Mouse (Mus musculus) spleen, adult 2 months (tissue): ENCODE measurements around the gene Cog3. TPM values are rescaled to one million over a fixed set of nuclear protein-coding genes. Genes with fewer than 3 reads are reported as not detected.

Experiments used
- DNase-seq, 2 experiments: peaks; one replicate each; pipeline versions ENCODE4 v3.0.0 to v3.0.0-alpha.2; 2012 to 2021; ENCODE audit warnings: low spot score in 2 of 2, low read depth in 1 of 2
- H3K27ac ChIP-seq: fragments of 200-500 bp; 2 replicates; pipeline ENCODE4 v1.5.1; 2012; ENCODE audit warnings: low read length, inconsistent platforms; ENCODE audit not compliant: insufficient read depth
- H3K27me3 ChIP-seq: fragments of 200-500 bp; 2 replicates; pipeline ENCODE4 v1.6.1; 2012; ENCODE audit warnings: mild to moderate bottlenecking, moderate library complexity, low read length, inconsistent platforms; ENCODE audit not compliant: control insufficient read depth, insufficient read depth
- H3K36me3 ChIP-seq: fragments of 200-500 bp; 2 replicates; pipeline ENCODE4 v1.6.1; 2012; ENCODE audit warnings: mild to moderate bottlenecking, low read length, inconsistent platforms; ENCODE audit not compliant: control insufficient read depth, insufficient read depth
- H3K4me1 ChIP-seq: fragments of 200-500 bp; 2 replicates; pipeline ENCODE4 v1.6.1; 2011; ENCODE audit warnings: inconsistent platforms; ENCODE audit not compliant: control insufficient read depth, insufficient read depth, insufficient read length
- H3K4me3 ChIP-seq: fragments of 200-500 bp; 2 replicates; pipeline ENCODE4 v1.5.1; 2011; ENCODE audit warnings: mild to moderate bottlenecking, inconsistent platforms; ENCODE audit not compliant: insufficient read depth, insufficient read length; ENCODE audit errors: extremely low read depth
- CTCF ChIP-seq: fragments of 200-500 bp; IDR thresholded peaks from 2 replicates; pipeline ENCODE4 v1.5.1; 2011; ENCODE audit warnings: mild to moderate bottlenecking, inconsistent platforms; ENCODE audit not compliant: insufficient read depth, insufficient read length, insufficient replicate concordance; ENCODE audit errors: extremely low read depth
- POLR2A ChIP-seq: fragments of 200-500 bp; IDR thresholded peaks from 2 replicates; pipeline ENCODE4 v1.6.1; 2011; ENCODE audit warnings: low read depth, low read length, inconsistent platforms
- WGBS: fragments of 180-500 bp; shearing (Covaris S2); methylation state at CpG from one replicate; pipeline ENCODE4 v1.1.7; 2018; 5-methylcytosine and 5-hydroxymethylcytosine counted together
- polyA plus RNA-seq: library from polyadenylated mRNA; depleted of rRNA; stranded (reverse); fragments of >200 nt; gene quantifications from 2 replicates; pipeline ENCODE4 v1.2.3, GENCODE M21; 2012

Gene Cog3
- polyA plus RNA-seq, 1 experiment = 6.5 TPM

DNA sequence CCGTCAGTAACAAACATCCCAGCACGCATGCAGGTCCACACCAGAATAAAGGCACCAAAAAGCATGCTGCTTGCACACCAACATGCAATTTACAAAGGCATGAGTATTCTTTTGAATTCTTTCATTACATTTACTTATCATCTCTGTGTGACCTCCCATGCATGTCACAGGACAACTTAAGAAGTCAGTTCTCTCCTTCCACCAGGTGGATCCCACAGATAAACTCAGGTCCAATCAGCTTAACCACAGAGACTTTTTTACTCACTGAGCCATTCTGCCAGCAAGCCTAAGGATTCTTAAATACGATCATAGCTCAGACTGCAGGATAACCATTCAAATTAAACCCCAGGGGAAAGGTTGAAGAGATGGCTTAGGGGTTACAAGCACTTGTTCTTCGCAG lies 5.2 kb downstream of the Cog3 start:
- no peak overlapping the region for H3K4me3 ChIP-seq
- H3K27ac ChIP-seq = no peak overlapping the region
- TF ChIP-seq CTCF (no peak), POLR2A (no peak)
- peaks cover 11% of the 10 kb centered on the region; the same call in 1 of the 2 replicates for H3K4me1 ChIP-seq
- 88% methylated on average over 4 of the region's 4 CpGs for WGBS
- H3K27me3 ChIP-seq = no peaks in the 10 kb centered on the region
- DNase-seq = no peak
- H3K36me3 ChIP-seq = peaks cover 11% of the 10 kb centered on the region

DNA sequence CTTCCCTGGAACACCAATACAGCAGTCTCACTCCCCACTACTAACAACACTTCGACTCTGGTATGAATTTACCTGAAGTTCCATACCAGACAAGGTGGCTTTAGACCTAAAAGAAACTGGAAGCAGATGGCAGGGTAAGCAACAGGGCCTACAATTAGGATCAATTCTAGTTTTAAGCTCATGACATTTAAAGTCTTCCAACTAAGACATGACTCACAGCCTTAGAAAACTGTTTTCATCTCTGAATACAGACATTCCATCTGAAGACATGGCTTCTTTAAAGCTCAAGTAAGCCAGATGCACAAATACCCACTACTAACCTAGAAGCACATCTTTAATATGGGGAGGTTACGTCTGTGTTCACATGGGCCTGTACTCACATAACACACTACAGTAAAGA lies 6.4 kb downstream of the Cog3 start:
- no peak overlapping the region for H3K4me3 ChIP-seq
- DNase-seq = no peak
- peaks cover 11% of the 10 kb centered on the region; the same call in 1 of the 2 replicates for H3K4me1 ChIP-seq
- TF ChIP-seq POLR2A (no peak), CTCF (no peak)
- H3K36me3 ChIP-seq = peaks cover 12% of the 10 kb centered on the region
- no peak overlapping the region for H3K27ac ChIP-seq
- WGBS = 92% methylated on average over 2 of the region's 2 CpGs
- no peaks in the 10 kb centered on the region for H3K27me3 ChIP-seq

DNA sequence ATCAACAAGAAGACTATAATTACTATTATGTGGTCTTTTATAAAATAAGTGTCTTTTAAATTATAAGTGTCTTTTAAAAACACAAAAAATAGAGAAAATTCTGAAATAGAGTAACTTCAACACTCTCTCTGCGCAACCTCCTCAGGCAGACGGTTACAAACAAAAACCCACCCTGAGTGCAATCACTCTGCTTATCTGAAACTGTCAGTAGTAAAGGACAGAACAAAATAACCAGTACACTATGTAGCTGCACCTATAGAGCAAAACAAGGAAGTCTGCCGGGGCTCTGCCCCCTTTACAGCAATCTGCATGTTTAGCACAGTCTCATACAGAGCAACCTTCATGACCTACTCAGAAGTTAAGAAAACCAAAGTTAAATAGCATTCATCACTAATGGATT lies 12.4 kb downstream of the Cog3 start:
- H3K36me3 ChIP-seq = peaks cover 37% of the 10 kb centered on the region
- H3K27me3 ChIP-seq = no peaks in the 10 kb centered on the region
- no peaks in the 10 kb centered on the region for H3K4me1 ChIP-seq
- WGBS = 77% methylated on average over 3 of the region's 3 CpGs
- DNase-seq = no peak
- H3K4me3 ChIP-seq = no peak overlapping the region
- TF ChIP-seq CTCF = no peak
- TF ChIP-seq POLR2A = no peak
- no peak overlapping the region for H3K27ac ChIP-seq

DNA sequence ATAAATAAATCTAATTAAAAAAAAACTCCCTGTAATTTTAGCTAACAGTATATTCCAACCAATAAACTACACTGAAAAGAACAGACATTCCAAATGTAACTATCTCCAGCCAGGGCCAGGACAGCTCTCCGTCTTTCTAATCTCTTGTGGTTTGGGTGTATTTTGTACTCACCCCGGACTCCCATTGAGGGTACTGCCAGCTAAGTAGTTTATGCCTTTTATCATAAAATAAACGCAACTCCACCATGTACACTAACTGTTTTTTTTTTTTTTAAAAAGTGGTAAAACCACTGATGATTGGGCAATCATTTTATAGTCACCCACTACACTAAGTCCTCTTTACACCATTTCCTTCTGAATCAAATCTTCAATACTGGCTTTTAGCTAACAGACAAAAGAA lies 18.7 kb downstream of the Cog3 start:
- 82% methylated on average over 3 of the region's 3 CpGs for WGBS
- TF ChIP-seq CTCF (no peak), POLR2A (no peak)
- no peak overlapping the region for H3K4me3 ChIP-seq
- DNase-seq = no peak
- H3K27me3 ChIP-seq = no peaks in the 10 kb centered on the region
- H3K4me1 ChIP-seq = no peaks in the 10 kb centered on the region
- H3K36me3 ChIP-seq = peaks cover 39% of the 10 kb centered on the region
- no peak overlapping the region for H3K27ac ChIP-seq

DNA sequence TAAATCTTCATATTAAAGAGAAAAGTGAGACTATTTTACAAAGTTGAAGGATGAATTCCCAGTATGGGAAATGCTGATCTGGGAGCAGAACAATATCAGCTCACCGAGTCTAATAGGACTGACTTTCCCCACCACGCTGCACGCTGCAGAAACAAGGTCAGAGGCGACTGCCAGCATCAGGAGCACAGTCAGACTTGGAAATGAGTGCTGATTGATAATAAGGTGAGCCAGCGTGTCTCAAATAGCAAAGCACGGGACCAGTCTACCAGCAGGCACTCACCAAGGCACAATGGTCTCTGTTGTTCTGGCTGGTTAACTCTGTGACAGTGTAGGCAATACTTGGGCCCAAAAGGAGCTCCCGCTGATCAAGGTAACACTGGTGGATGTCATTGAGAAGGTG lies 21.7 kb downstream of the Cog3 start:
- DNase-seq = no peak
- no peaks in the 10 kb centered on the region for H3K4me1 ChIP-seq
- no peaks in the 10 kb centered on the region for H3K27me3 ChIP-seq
- H3K4me3 ChIP-seq = no peak overlapping the region
- TF ChIP-seq CTCF (no peak), POLR2A (no peak)
- WGBS = 96% methylated on average over 7 of the region's 7 CpGs
- peaks cover 44% of the 10 kb centered on the region for H3K36me3 ChIP-seq
- no peak overlapping the region for H3K27ac ChIP-seq

DNA sequence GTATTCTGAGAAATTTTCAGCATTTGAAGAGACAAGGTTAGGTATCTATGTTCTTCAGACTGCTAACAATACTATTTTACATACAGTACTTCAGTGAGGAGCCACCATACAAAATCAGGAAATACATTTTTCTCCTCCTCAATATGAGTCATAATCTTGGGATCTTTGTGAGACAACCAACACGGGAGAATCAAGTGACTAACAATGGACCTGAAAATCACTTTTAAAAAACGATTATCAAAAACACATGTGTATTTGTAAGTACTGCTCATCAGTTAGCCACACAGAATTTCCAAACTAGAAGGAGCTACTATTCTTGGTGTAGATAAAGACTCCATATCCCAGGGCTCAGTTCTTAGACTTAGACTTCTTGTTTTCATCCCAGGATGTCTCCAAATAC lies 23.0 kb downstream of the Cog3 start:
- H3K27ac ChIP-seq = no peak overlapping the region
- no peak for TF ChIP-seq POLR2A
- TF ChIP-seq CTCF = no peak
- no peaks in the 10 kb centered on the region for H3K4me1 ChIP-seq
- 85% methylated on average over 2 of the region's 2 CpGs for WGBS
- no peaks in the 10 kb centered on the region for H3K27me3 ChIP-seq
- DNase-seq = no peak
- H3K36me3 ChIP-seq = peaks cover 42% of the 10 kb centered on the region
- no peak overlapping the region for H3K4me3 ChIP-seq

DNA sequence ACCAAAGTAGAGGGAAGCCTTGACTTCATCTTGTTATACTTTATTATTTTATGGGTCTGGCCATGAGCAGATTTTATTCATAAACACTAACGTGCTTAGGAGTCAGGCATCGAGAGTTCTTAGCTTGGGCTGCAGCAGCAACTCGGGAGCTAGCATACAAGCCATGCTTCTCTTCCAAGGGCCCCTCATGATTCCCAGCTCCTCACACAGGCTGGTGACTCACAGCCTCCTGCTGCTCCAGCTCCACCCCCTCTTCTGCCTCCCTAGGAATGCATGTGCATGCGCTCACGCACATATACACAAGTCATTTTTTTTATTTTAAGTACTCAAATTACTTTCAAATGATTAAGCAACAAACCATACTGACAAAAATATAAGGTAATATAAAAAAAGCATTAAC lies 26.2 kb downstream of the Cog3 start:
- no peak overlapping the region for H3K4me3 ChIP-seq
- TF ChIP-seq CTCF (no peak), POLR2A (no peak)
- H3K4me1 ChIP-seq = no peaks in the 10 kb centered on the region
- peaks cover 39% of the 10 kb centered on the region for H3K36me3 ChIP-seq
- H3K27ac ChIP-seq = no peak overlapping the region
- no peaks in the 10 kb centered on the region for H3K27me3 ChIP-seq
- WGBS = 92% methylated on average over 5 of the region's 5 CpGs
- DNase-seq = no peak

DNA sequence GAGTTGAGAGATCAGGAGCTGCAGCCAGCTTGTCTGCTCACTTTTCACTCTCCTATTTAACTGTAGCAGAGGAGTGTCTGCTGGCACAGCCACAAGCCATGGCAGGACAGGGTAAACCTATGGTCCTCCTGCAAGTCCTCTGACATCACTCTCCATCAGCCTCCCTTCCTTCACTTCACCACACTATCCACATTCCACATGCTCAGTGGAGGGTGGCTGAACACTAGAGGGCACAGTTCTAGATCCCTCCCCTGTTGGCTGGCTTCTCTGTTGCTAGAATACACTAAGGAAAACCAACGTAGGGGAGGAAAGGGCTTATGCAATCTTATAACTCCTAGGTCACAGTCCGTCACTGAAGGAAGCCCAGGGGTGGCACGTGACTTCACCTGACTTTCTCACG lies 27.3 kb downstream of the Cog3 start:
- H3K4me1 ChIP-seq = no peaks in the 10 kb centered on the region
- no peak for TF ChIP-seq CTCF
- no peaks in the 10 kb centered on the region for H3K27me3 ChIP-seq
- peaks cover 34% of the 10 kb centered on the region for H3K36me3 ChIP-seq
- DNase-seq = no peak
- H3K27ac ChIP-seq = no peak overlapping the region
- 69% methylated on average over 4 of the region's 4 CpGs for WGBS
- H3K4me3 ChIP-seq = no peak overlapping the region
